Mouse (Mus musculus) granulocyte monocyte progenitor cell, adult 5-6 weeks (primary cell): Measurements from ENCODE around the gene Gm16434. TPM values are rescaled to one million over a fixed set of nuclear protein-coding genes. Genes with fewer than 3 reads are reported as not detected.
"Not testable (repeated sequence)": the region's sequence is repeated elsewhere in the genome, so short reads cannot be mapped to it uniquely, and the experiment has no call there.

Experiments
- ATAC-seq: replicated peaks from 2 replicates; pipeline ENCODE4 v1.8.0; 2016; ENCODE audit warnings: mild to moderate bottlenecking, moderate TSS enrichment, inconsistent platforms; ENCODE audit not compliant: poor library complexity, severe bottlenecking
- total RNA-seq, 2 experiments: library from RNA; stranded (forward) in 1 of 2; stranded (reverse) in 1 of 2; fragments of 200-712, 200-1000 nt in 1 of 2; fragments of >200 nt in 1 of 2; fragmentation: Nextera tagmentation in 1 of 2; gene quantifications; 2 replicates each; pipeline ENCODE4 v1.2.3; 2014 to 2017

Gm16434 gene
- not detected in 2 replicates for total RNA-seq (2014; fragmentation: Nextera tagmentation)
- not detected in 2 replicates for total RNA-seq (2017)

DNA sequence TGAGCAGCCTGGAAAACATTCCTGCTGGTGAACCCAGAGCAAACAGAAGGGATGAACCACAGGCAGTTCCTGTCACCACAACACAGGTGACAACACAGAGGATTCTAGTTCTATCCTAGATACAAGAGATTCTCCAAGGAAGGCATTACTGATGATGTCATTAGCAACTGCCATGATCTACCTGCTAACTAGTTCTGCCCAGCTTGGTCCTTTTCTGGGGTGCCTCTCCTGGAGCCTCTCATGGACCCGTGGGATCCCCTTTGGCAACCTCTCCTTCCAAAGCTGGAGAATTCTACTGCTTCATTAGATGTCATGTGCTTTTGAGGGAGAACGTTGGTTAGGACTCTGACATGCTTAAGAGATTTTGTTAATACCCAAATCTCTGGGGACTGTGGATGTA lies at the start of gene Gm16434:
Gene Gm16434, minus strand, starts transcription at position 101 of the 400 bp plus-strand sequence.
- not testable (repeated sequence) for ATAC-seq

DNA sequence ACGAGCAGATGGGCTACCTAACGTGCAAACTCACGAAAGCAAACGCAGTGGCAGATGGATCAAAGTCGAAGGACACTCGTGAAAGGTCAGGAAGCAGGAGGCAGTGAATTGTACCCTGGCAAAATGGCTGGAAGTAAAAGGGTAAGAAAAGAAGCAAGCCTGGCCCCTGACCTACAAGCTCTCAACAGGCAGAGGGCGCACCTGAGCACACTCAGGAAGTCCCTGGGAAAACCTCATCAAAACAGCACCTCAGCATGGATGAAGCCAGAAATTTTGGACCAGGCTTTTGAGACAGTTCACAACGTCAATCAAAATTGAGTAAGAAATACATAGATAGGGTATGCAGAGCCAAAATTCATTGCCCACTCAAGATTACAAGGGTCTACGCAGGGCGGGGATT lies 49.2 kb upstream of the Gm16434 start:
- not testable (repeated sequence) for ATAC-seq

DNA sequence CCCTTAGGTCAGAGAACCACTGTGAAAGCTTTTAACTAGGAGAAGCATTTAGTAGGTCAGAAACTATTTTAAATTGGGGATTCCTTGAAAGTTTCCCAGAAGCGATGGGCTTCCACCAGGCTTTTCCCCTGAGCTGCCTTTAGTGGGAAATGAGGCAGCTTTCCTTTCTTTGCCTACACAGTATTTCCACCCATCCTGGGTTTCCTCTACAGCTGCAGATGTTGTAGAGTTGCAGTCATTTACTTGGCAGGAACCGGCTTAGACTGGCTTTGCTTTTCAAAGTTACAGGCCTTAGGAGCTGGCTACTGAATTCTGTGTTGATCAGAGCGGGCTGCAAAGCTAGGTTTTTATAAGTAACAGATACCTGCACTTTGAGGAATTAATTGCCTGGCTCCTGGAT lies 5.7 kb upstream of the Gm16434 start:
- ATAC-seq, result not testable (repeated sequence)

DNA sequence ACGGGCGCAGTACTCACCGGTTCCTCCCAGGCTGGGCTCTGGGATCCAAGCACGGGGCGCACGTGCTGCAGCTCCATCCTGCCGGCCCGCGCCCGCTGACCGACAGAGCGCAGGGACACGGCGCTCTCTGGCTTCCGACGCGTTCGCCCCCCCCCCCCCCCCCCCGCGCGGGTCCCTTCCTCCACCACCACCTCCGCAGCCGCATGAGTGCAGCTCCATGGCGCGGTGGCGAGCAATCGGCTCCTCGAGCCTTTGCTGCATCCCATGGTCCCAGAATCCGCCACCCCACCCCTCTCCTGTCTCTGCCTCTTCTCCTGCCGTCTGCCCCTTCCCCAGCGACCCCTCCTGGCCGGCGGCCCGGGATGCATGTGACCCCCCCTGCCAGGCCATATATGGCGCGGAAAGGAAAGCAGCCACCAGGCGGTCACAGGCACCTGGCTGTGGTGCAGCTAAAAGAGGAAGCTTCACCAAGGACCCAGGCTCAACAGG lies 19.8 kb downstream of the Gm16434 start, which contains the start of gene Gm3512:
Gene Gm3512, minus strand, starts transcription at position 51 of the 489 bp plus-strand sequence.
- ATAC-seq, result not testable (repeated sequence)

Other genes starting within 250 kb of the Gm16434 start
- gene Gm6356, start 220.7 kb downstream of the Gm16434 start, total RNA-seq (2014; fragmentation: Nextera tagmentation), result not detected in 2 replicates
- not detected in 2 replicates for gene Gm6356, start 220.7 kb downstream of the Gm16434 start, total RNA-seq (2017)
- gene Gm10406, start 167.1 kb downstream of the Gm16434 start, total RNA-seq (2014; fragmentation: Nextera tagmentation), result not detected in 2 replicates
- gene Gm10406, start 167.1 kb downstream of the Gm16434 start, total RNA-seq (2017), result not detected in 2 replicates
- gene Gm3685, start 149.6 kb downstream of the Gm16434 start, total RNA-seq (2014; fragmentation: Nextera tagmentation), result not detected in 2 replicates
- not detected in 2 replicates for gene Gm3685, start 149.6 kb downstream of the Gm16434 start, total RNA-seq (2017)
- gene Gm3696, start 93.9 kb downstream of the Gm16434 start, total RNA-seq (2014; fragmentation: Nextera tagmentation), result 2.2 TPM in 1 of 2 replicates, not detected in the other
- gene Gm3696, start 93.9 kb downstream of the Gm16434 start, total RNA-seq (2017), result not detected in 2 replicates
- gene Gm6676, start 69.1 kb downstream of the Gm16434 start, total RNA-seq (2014; fragmentation: Nextera tagmentation), result not detected in 2 replicates
- gene Gm6676, start 69.1 kb downstream of the Gm16434 start, total RNA-seq (2017), result not detected in 2 replicates
- gene Gm3512, start 20.0 kb downstream of the Gm16434 start, total RNA-seq (2014; fragmentation: Nextera tagmentation), result 1.0 TPM in 1 of 2 replicates, not detected in the other
- not detected in 2 replicates for gene Gm3512, start 20.0 kb downstream of the Gm16434 start, total RNA-seq (2017)
- gene Gm3727, start 70.2 kb upstream of the Gm16434 start, total RNA-seq (2014; fragmentation: Nextera tagmentation), result not detected in 2 replicates
- not detected in 2 replicates for gene Gm3727, start 70.2 kb upstream of the Gm16434 start, total RNA-seq (2017)
- gene Gm3739, start 120.5 kb upstream of the Gm16434 start, total RNA-seq (2014; fragmentation: Nextera tagmentation), result not detected in 2 replicates
- not detected in 2 replicates for gene Gm3739, start 120.5 kb upstream of the Gm16434 start, total RNA-seq (2017)
- gene Gm5797, start 137.9 kb upstream of the Gm16434 start, total RNA-seq (2014; fragmentation: Nextera tagmentation), result not detected in 2 replicates
- not detected in 2 replicates for gene Gm5797, start 137.9 kb upstream of the Gm16434 start, total RNA-seq (2017)
- gene Gm8374, start 170.6 kb upstream of the Gm16434 start, total RNA-seq (2014; fragmentation: Nextera tagmentation), result not detected in 2 replicates
- not detected in 2 replicates for gene Gm8374, start 170.6 kb upstream of the Gm16434 start, total RNA-seq (2017)